Mouse (Mus musculus) embryo, embryonic 10 days (tissue): Measurements from ENCODE around the gene Hoxa13.
A peak's percentile ranks its signal among the peaks of the same experiment; 100 is the strongest.

ENCODE experiments used
- DNase-seq: peaks from one replicate; pipeline ENCODE4 v3.0.0-alpha.2; 2015; ENCODE audit warnings: low spot score

The Hoxa13 gene

GRCm38 (mm10) chr6:52236806-52237205, 23.9 kb downstream of the Hoxa13 start:
- no peak for DNase-seq

GRCm38 (mm10) chr6:52235866-52236265, 24.8 kb downstream of the Hoxa13 start:
- DNase-seq: no peak

- DNase-seq: no peak
Observed at GRCm38 (mm10) chr6:52235267-52235666, 25.4 kb downstream of the Hoxa13 start.

- DNase-seq: no peak
Observed at GRCm38 (mm10) chr6:52234428-52235140, 26.1 kb downstream of the Hoxa13 start.

- DNase-seq: no peak
Observed at GRCm38 (mm10) chr6:52233546-52234427, 26.9 kb downstream of the Hoxa13 start.

- no peak for DNase-seq
Observed at GRCm38 (mm10) chr6:52232984-52233545, 27.6 kb downstream of the Hoxa13 start.

- peak; percentile 67 for DNase-seq
Observed at GRCm38 (mm10) chr6:52232568-52232965, 28.1 kb downstream of the Hoxa13 start.

- peak; percentile 65 for DNase-seq
Observed at GRCm38 (mm10) chr6:52231885-52232567, 28.7 kb downstream of the Hoxa13 start.

GRCm38 (mm10) chr6:52230516-52231165, 30.0 kb downstream of the Hoxa13 start, which contains the start of gene Hoxa9:
TSS of gene Hoxa9 (minus strand) at chr6:52231089.
- DNase-seq: peak; percentile 58

- DNase-seq: peak; percentile 44
Observed at GRCm38 (mm10) chr6:52229558-52230416, 30.9 kb downstream of the Hoxa13 start.

- peak; percentile 54 for DNase-seq
Observed at GRCm38 (mm10) chr6:52228475-52229465, 31.9 kb downstream of the Hoxa13 start.

GRCm38 (mm10) chr6:52227470-52228222, 33.0 kb downstream of the Hoxa13 start:
- DNase-seq: no peak

GRCm38 (mm10) chr6:52226569-52227257, 34.0 kb downstream of the Hoxa13 start:
- peak; percentile 46 for DNase-seq

GRCm38 (mm10) chr6:52225612-52226568, 34.8 kb downstream of the Hoxa13 start:
- DNase-seq: peak; percentile 72

- no peak for DNase-seq
Observed at GRCm38 (mm10) chr6:52224895-52225611, 35.6 kb downstream of the Hoxa13 start.
